Mouse (Mus musculus) adrenal gland, adult (tissue): Measurements from ENCODE around the gene Ccr4.

Experiments
- DNase-seq, 2 experiments: peaks; one replicate each; pipeline ENCODE4 v3.0.0; 2022 to 2023; ENCODE audit warnings: low spot score in 1 of 2; ENCODE audit not compliant: inconsistent age in 2 of 2

Ccr4 gene

GRCm38 (mm10) chr9:114480940-114481339, 23.8 kb downstream of the Ccr4 start:
- no peak for DNase-seq

GRCm38 (mm10) chr9:114477019-114477418, 27.7 kb downstream of the Ccr4 start:
- DNase-seq = no peak

GRCm38 (mm10) chr9:114471892-114472291, 32.8 kb downstream of the Ccr4 start:
- DNase-seq = no peak

- DNase-seq = no peak
Measured at GRCm38 (mm10) chr9:114468701-114469100, 36.0 kb downstream of the Ccr4 start.

- no peak for DNase-seq
Measured at GRCm38 (mm10) chr9:114468217-114468616, 36.5 kb downstream of the Ccr4 start.

GRCm38 (mm10) chr9:114466871-114467270, 37.8 kb downstream of the Ccr4 start:
- no peak for DNase-seq

- DNase-seq = no peak
Measured at GRCm38 (mm10) chr9:114465442-114465841, 39.3 kb downstream of the Ccr4 start.

- no peak for DNase-seq
Measured at GRCm38 (mm10) chr9:114462569-114462968, 42.1 kb downstream of the Ccr4 start.

GRCm38 (mm10) chr9:114458436-114458835, 46.3 kb downstream of the Ccr4 start:
- no peak for DNase-seq

- DNase-seq = no peak
Measured at GRCm38 (mm10) chr9:114455420-114455819, 49.3 kb downstream of the Ccr4 start.

GRCm38 (mm10) chr9:114452418-114452817, 52.3 kb downstream of the Ccr4 start:
- DNase-seq = no peak

- DNase-seq = no peak
Measured at GRCm38 (mm10) chr9:114451615-114452014, 53.1 kb downstream of the Ccr4 start.

- DNase-seq = no peak
Measured at GRCm38 (mm10) chr9:114449120-114449754, 55.5 kb downstream of the Ccr4 start.

- DNase-seq = no peak
Measured at GRCm38 (mm10) chr9:114448700-114449099, 56.0 kb downstream of the Ccr4 start.

- DNase-seq = no peak
Measured at GRCm38 (mm10) chr9:114446887-114447286, 57.8 kb downstream of the Ccr4 start.

GRCm38 (mm10) chr9:114443351-114443750, 61.4 kb downstream of the Ccr4 start:
- DNase-seq = no peak

GRCm38 (mm10) chr9:114442893-114443292, 61.8 kb downstream of the Ccr4 start:
- no peak for DNase-seq

GRCm38 (mm10) chr9:114442225-114442624, 62.5 kb downstream of the Ccr4 start:
- no peak for DNase-seq

- DNase-seq = no peak
Measured at GRCm38 (mm10) chr9:114440548-114440947, 64.2 kb downstream of the Ccr4 start.
